Mouse (Mus musculus) olfactory bulb, adult 2 months (tissue): ENCODE results near the gene Nt5c2.

Experiments
- CTCF ChIP-seq: fragments of 200-500 bp; IDR thresholded peaks from 2 replicates; pipeline ENCODE4 v1.5.1; 2012; ENCODE audit warnings: low read depth, mild to moderate bottlenecking, low read length, moderate library complexity; ENCODE audit not compliant: insufficient read depth
- POLR2A ChIP-seq: fragments of 200-500 bp; IDR thresholded peaks from 2 replicates; pipeline ENCODE4 v1.6.1; 2012; ENCODE audit warnings: mild to moderate bottlenecking, low read depth, low read length, moderate library complexity; ENCODE audit not compliant: insufficient read depth

DNA sequence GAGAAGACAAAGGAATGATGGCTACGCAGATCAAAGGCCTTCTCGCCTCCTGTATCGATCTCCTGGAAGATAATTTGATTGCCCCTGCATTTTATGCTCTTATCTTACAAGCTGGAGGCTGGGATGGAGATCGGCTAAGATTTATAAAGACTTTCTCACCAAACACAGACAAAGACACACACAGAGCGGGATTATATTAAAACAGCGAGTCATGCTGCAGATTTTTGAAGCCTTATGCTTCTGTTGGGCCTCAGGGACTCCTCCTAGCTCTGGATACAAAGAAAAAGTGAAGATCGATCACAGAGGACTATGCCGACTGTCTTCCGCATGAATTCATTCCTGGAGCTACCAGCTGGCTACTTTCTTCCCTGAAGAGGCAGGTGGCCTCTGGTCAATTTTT is 14.8 kb upstream of the Nt5c2 start:
- no peak for TF ChIP-seq POLR2A
- TF ChIP-seq CTCF, result no peak
